In genomic region chr11:75973988-75974387, GRCm38 (mm10) we compare ENCODE assay signal across 12 mouse cellular contexts. TPM values are rescaled to one million over a fixed set of nuclear protein-coding genes. Genes with fewer than 3 reads are reported as not detected.
A peak's percentile ranks its signal among the peaks of the same experiment; 100 is the strongest.
DNase-seq lines count a peak whose midpoint lies in the region; ATAC-seq and TF ChIP-seq lines count a peak whose summit lies in the region.
"Had no signal": no experiment of that assay in that cellular context is flagged by ENCODE, and none has a peak within 500 bp of the region (broad histone marks: within the 10 kb centered on the region; RNA-seq: fewer than 3 reads in every experiment).

No protein-coding gene starts in this region.

- H3K79me2 ChIP-seq in heart, adult 2 months (replicated peaks; ENCODE audit: control insufficient read depth, insufficient read depth, low read length): no peaks in the 10 kb centered on the region

- no peak overlapping the region for H3K4me3 ChIP-seq in heart, adult 2 months
- no peak overlapping the region for H3K4me3 ChIP-seq in lung, postnatal 0 days (ENCODE audit: low read depth, low read length)
- H3K4me3 ChIP-seq in G1E (ENCODE audit: low read depth, low read length): no peak overlapping the region
- H3K4me3 ChIP-seq: embryonic facial prominence, embryonic 15.5 days had no signal

- TF ChIP-seq CTCF in heart, adult 2 months (IDR thresholded peaks at IDR 0.05): peak; percentile 59
- TF ChIP-seq CTCF in lung, postnatal 0 days (IDR thresholded peaks at IDR 0.05): peak; percentile 48
- peak; percentile 8; the same call in 1 of the 2 replicates for TF ChIP-seq CTCF in G1E (IDR thresholded peaks at IDR 0.05; ENCODE audit: low read depth, low read length)

- no peak for TF ChIP-seq EP300 in heart, adult 2 months (IDR thresholded peaks at IDR 0.05; ENCODE audit: insufficient read depth, low read depth, low read length)
- no peak for TF ChIP-seq EP300 in lung, postnatal 0 days (IDR thresholded peaks at IDR 0.05)

- H3K9ac ChIP-seq in heart, adult 2 months (ENCODE audit: low read depth, low read length): no peak overlapping the region
- no peak overlapping the region for H3K9ac ChIP-seq in lung, postnatal 0 days (replicated peaks; ENCODE audit: low read depth)
- H3K9ac ChIP-seq: embryonic facial prominence, embryonic 15.5 days had no signal

- intact Hi-C loops in heart, adult 2 months (cut with DNase I): no loop called here
- intact Hi-C loops in heart, postnatal 14 days (cut with DNase I): no loop called here

- WGBS in heart, adult 2 months: 82% methylated on average over 1 of the region's 1 CpGs
- 83% methylated on average over 1 of the region's 1 CpGs for WGBS in lung, postnatal 0 days

- H3K27ac ChIP-seq in heart, adult 2 months: no peak overlapping the region
- no peak overlapping the region for H3K27ac ChIP-seq in lung, postnatal 0 days (ENCODE audit: low read length)
- H3K27ac ChIP-seq: embryonic facial prominence, embryonic 15.5 days had no signal

- H3K4me2 ChIP-seq in lung, postnatal 0 days (replicated peaks; ENCODE audit: low read depth, low read length): no peak overlapping the region
- H3K4me2 ChIP-seq: embryonic facial prominence, embryonic 15.5 days had no signal

- no peak for DNase-seq in heart, adult 2 months
- no peak for DNase-seq in heart, postnatal 14 days
- DNase-seq in lung, postnatal 0 days (ENCODE audit: low spot score): no peak
- no peak for DNase-seq in lung, adult 18-20 months
- no peak for DNase-seq in G1E (ENCODE audit: low spot score)
- peak; percentile 24 for DNase-seq in lung, postnatal 36 days
- no peak for DNase-seq in right cerebral cortex, adult 18-20 months
- DNase-seq: midbrain, embryonic 14.5 days; retina, postnatal 1 day had no signal

- no peaks in the 10 kb centered on the region for H3K9me3 ChIP-seq in lung, postnatal 0 days (ENCODE audit: low read length)
- no peaks in the 10 kb centered on the region; the same call in 1 of the 2 replicates for H3K9me3 ChIP-seq in G1E (replicated peaks)
- H3K9me3 ChIP-seq: embryonic facial prominence, embryonic 15.5 days had no signal

- no peaks in the 10 kb centered on the region for H3K36me3 ChIP-seq in heart, adult 2 months (ENCODE audit: control insufficient read depth, insufficient read depth, low read length)
- H3K36me3 ChIP-seq in lung, postnatal 0 days (ENCODE audit: insufficient read depth, low read length): no peaks in the 10 kb centered on the region
- no peaks in the 10 kb centered on the region for H3K36me3 ChIP-seq in G1E (replicated peaks)
- H3K36me3 ChIP-seq: embryonic facial prominence, embryonic 15.5 days had no signal

- no peak for TF ChIP-seq POLR2A in heart, adult 2 months (IDR thresholded peaks at IDR 0.05; ENCODE audit: insufficient read depth, low read depth, low read length)

- ATAC-seq in lung, postnatal 0 days: no peak
- no peak for ATAC-seq in G1E (ENCODE audit: extremely low read depth, insufficient number of reproducible peaks, low FRiP score, poor library complexity, severe bottlenecking)
- no peak for ATAC-seq in erythroblast, adult 5-6 weeks (replicated peaks; ENCODE audit: low FRiP score, poor library complexity, severe bottlenecking)

- H3K27me3 ChIP-seq in heart, adult 2 months (ENCODE audit: control insufficient read depth, insufficient read depth, low read length): no peaks in the 10 kb centered on the region
- no peaks in the 10 kb centered on the region for H3K27me3 ChIP-seq in lung, postnatal 0 days (replicated peaks; ENCODE audit: insufficient read depth, low read length)
- H3K27me3 ChIP-seq in G1E (ENCODE audit: insufficient read depth, low read length): peaks cover 23% of the 10 kb centered on the region
- H3K27me3 ChIP-seq: embryonic facial prominence, embryonic 15.5 days had no signal

- no peaks in the 10 kb centered on the region for H3K4me1 ChIP-seq in heart, adult 2 months (ENCODE audit: control insufficient read depth, insufficient read depth, low read length)
- no peaks in the 10 kb centered on the region for H3K4me1 ChIP-seq in lung, postnatal 0 days (ENCODE audit: insufficient read depth, low read depth, low read length)
- no peaks in the 10 kb centered on the region for H3K4me1 ChIP-seq in G1E (ENCODE audit: insufficient read depth, low read depth, low read length)

RNA-seq across cellular contexts. Expression of gene 1700016K19Rik, which starts 25.7 kb away (rescaled TPM):
- not detected for total RNA-seq in heart, adult 2 months (2021)
- 1.3 TPM in 1 of 2 replicates, not detected in the other for polyA plus RNA-seq in heart, adult 2 months (2012; rRNA removed)
- under 1 TPM in 1 of 2 experiments, not detected in 1; 0.62 TPM for total RNA-seq in heart, postnatal 14 days (2021)
- 15.5 and 20.2 TPM in 2 replicates for polyA plus RNA-seq in lung, postnatal 0 days (2015; fragmentation: Nextera tagmentation; extraction: Ambion mirVana)
- total RNA-seq in G1E (2014; fragmentation: Nextera tagmentation): not detected in 2 replicates
- 0.16 TPM in 1 of 2 replicates, not detected in the other for total RNA-seq in G1E (2017)
- not detected in 2 replicates for polyA plus RNA-seq in G1E (2012)
- not detected in 2 replicates for total RNA-seq in erythroblast, adult 5-6 weeks (2015; ENCODE audit: low replicate concordance)
- total RNA-seq in erythroblast, adult 5-6 weeks (2017; ENCODE audit: low replicate concordance): not detected in 2 replicates
- total RNA-seq: gastrocnemius, adult 18-20 months had no signal

RNA-seq across cellular contexts. Expression of gene Rph3al, which starts 35.8 kb away (rescaled TPM):
- total RNA-seq in heart, adult 2 months (2021): 10 to 100 TPM; 11.1 to 11.7 TPM
- 5.9 and 6.6 TPM in 2 replicates for polyA plus RNA-seq in heart, adult 2 months (2012; rRNA removed)
- total RNA-seq in heart, postnatal 14 days (2021): 10 to 100 TPM; 12.8 to 16.6 TPM
- polyA plus RNA-seq in lung, postnatal 0 days (2015; fragmentation: Nextera tagmentation; extraction: Ambion mirVana): 10.7 and 11.0 TPM in 2 replicates
- not detected in 2 replicates for total RNA-seq in G1E (2014; fragmentation: Nextera tagmentation)
- total RNA-seq in G1E (2017): not detected in 2 replicates
- polyA plus RNA-seq in G1E (2012): 0.08 TPM in 1 of 2 replicates, not detected in the other
- total RNA-seq in erythroblast, adult 5-6 weeks (2015; ENCODE audit: low replicate concordance): 5.6 and 11.1 TPM in 2 replicates
- total RNA-seq in erythroblast, adult 5-6 weeks (2017; ENCODE audit: low replicate concordance): 7.5 and 10.3 TPM in 2 replicates

RNA-seq across cellular contexts. Expression of gene Rflnb, which starts 53.6 kb away (rescaled TPM):
- total RNA-seq in heart, adult 2 months (2021): 10 to 100 TPM; 30.7 to 36.7 TPM
- polyA plus RNA-seq in heart, adult 2 months (2012; rRNA removed): 18.5 and 34.4 TPM in 2 replicates
- 10 to 100 TPM; 61.0 to 62.9 TPM for total RNA-seq in heart, postnatal 14 days (2021)
- polyA plus RNA-seq in lung, postnatal 0 days (2015; fragmentation: Nextera tagmentation; extraction: Ambion mirVana): 54.3 and 54.4 TPM in 2 replicates
- total RNA-seq in G1E (2014; fragmentation: Nextera tagmentation) (not detected in 2 replicates), G1E (2017) (0.05 and 0.06 TPM in 2 replicates)
- 0.08 and 0.10 TPM in 2 replicates for polyA plus RNA-seq in G1E (2012)
- 19.6 and 22.5 TPM in 2 replicates for total RNA-seq in erythroblast, adult 5-6 weeks (2015; ENCODE audit: low replicate concordance)
- total RNA-seq in erythroblast, adult 5-6 weeks (2017; ENCODE audit: low replicate concordance): 23.4 and 23.6 TPM in 2 replicates

Comparison
In these comparisons a context has a peak if more than half of its experiments do, and no peak if none do; other contexts are left out.
1. CTCF ChIP-seq: peak in every context shown above with its lines; median percentile 59 in heart, adult 2 months; 48 in lung, postnatal 0 days; 8 in G1E.
2. RNA of gene Rph3al, which starts 35.8 kb away (total RNA-seq): 12.8 to 16.6 TPM in heart, postnatal 14 days, 11.1 to 11.7 TPM in heart, adult 2 months and 5.6 to 11.1 TPM in erythroblast, adult 5-6 weeks; not detected in G1E; every median in the first group is over 4 times any median in the second.
3. RNA of gene Rflnb, which starts 53.6 kb away (total RNA-seq): 61.0 to 62.9 TPM in heart, postnatal 14 days, 30.7 to 36.7 TPM in heart, adult 2 months and 19.6 to 23.6 TPM in erythroblast, adult 5-6 weeks; 0.05 to 0.06 TPM in G1E; every median in the first group is over 10 times any median in the second.